Mouse (Mus musculus) cerebellum, adult 2 months (tissue): ENCODE measurements around the gene Camkk1. TPM values are rescaled to one million over a fixed set of nuclear protein-coding genes. Genes with fewer than 3 reads are reported as not detected.

Experiments used
- DNase-seq, 2 experiments: peaks; one replicate each; pipeline ENCODE4 v3.0.0; 2021
- H3K27ac ChIP-seq: fragments of 200-500 bp; 2 replicates; pipeline ENCODE4 v1.5.1; 2012; ENCODE audit warnings: low read length, control low read depth, inconsistent platforms; ENCODE audit not compliant: insufficient read depth
- H3K27me3 ChIP-seq: fragments of 200-500 bp; 2 replicates; pipeline ENCODE4 v1.6.1; 2012; ENCODE audit warnings: inconsistent platforms, mild to moderate bottlenecking, low read length, moderate library complexity; ENCODE audit not compliant: control insufficient read depth, insufficient read depth
- H3K4me1 ChIP-seq: fragments of 200-500 bp; 2 replicates; pipeline ENCODE4 v1.6.1; 2011; ENCODE audit warnings: low read length; ENCODE audit not compliant: control insufficient read depth, insufficient read depth
- H3K4me3 ChIP-seq: fragments of 200-500 bp; replicated peaks from 2 replicates; pipeline ENCODE3; 2011; ENCODE audit warnings: mild to moderate bottlenecking, low read depth, low read length, control low read depth; ENCODE audit not compliant: insufficient read depth
- CTCF ChIP-seq: fragments of 200-500 bp; IDR thresholded peaks from 2 replicates; pipeline ENCODE4 v1.5.1; 2011; ENCODE audit warnings: low read depth, mild to moderate bottlenecking, control low read depth, low read length, moderate library complexity, borderline replicate concordance; ENCODE audit not compliant: insufficient read depth
- POLR2A ChIP-seq: fragments of 200-500 bp; IDR thresholded peaks from 2 replicates; pipeline ENCODE4 v1.6.1; 2011; ENCODE audit warnings: low read length, control low read depth, borderline replicate concordance; ENCODE audit not compliant: insufficient read depth
- WGBS: fragments of 180-500 bp; shearing (Covaris S2); methylation state at CpG from one replicate; pipeline ENCODE4 v1.1.7; 2018; 5-methylcytosine and 5-hydroxymethylcytosine counted together
- polyA plus RNA-seq: library from polyadenylated mRNA; depleted of rRNA; stranded (reverse); fragments of >200 nt; gene quantifications from 2 replicates; pipeline ENCODE4 v1.2.3, GENCODE M21; 2012

The Camkk1 gene
- polyA plus RNA-seq, 1 experiment, result 70.8 TPM

DNA sequence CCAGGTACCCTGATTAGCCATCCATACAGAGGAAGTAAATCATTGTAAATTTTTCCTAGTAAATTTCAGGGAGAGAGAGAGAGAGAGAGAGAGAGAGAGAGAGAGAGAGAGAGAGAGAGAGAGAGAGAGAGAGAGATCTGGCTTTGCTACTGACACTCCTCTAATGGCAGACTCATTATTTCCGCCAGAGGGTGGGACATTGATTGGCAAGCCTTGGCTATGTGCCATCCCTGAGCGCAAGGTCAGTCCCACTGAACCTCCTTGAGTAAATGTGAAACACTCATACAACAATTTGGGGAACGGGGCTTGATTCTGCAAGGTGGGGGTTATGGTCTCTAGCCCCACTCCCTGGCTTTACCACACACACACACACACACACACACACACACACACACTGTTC lies 11.7 kb upstream of the Camkk1 start:
- no peak for TF ChIP-seq POLR2A
- TF ChIP-seq CTCF, result no peak
- no peak overlapping the region for H3K27ac ChIP-seq
- H3K27me3 ChIP-seq, result no peaks in the 10 kb centered on the region
- 40% methylated on average over 3 of the region's 3 CpGs for WGBS
- no peak overlapping the region for H3K4me3 ChIP-seq
- DNase-seq, result no peak
- H3K4me1 ChIP-seq, result peaks cover 16% of the 10 kb centered on the region

DNA sequence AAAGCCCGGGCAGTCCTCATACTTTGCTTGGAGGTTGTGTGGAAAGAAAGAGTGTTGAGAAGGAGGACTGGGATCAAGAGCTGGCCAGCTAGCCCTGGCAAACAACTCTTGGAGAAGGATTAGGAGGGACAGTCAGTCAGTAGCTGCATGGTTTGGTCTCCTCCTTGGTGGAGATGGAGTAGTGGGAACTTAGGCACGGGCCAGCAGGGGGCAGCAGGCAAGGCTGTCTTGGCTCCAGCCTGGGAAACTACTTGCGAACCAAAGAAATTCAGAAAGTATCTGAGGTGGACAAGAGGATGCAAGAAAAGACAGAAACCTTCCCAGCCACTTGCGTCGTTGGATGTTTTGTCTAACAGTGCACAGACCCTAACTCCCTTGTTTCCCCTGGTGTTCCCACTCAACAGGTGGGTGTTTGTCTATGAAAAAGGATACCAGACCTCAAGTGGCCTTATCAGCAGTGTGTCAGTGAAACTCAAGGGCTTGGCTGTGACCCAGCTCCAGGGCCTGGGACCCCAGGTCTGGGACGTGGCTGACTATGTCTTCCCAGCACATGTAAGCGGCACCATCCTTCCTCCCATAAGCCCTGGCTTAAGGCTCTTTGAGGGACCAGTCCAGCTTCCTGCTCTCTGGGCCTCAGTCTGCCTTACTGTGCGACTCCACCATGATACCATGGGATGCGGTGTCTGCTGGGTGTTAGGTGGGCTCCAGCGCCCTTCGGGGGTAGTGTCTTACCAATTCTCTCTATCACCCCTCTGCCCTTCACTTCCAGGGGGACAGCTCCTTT lies 10.9 kb upstream of the Camkk1 start:
- Histone ChIP-seq H3K27me3 (no peaks in the 10 kb centered on the region), H3K27ac (no peak overlapping the region), H3K4me1 (peaks cover 16% of the 10 kb centered on the region), H3K4me3 (no peak overlapping the region)
- 71% methylated on average over 11 of the region's 11 CpGs for WGBS
- TF ChIP-seq CTCF (peak; percentile 64), POLR2A (no peak)
- peak in 1 of 2 experiments; percentile 56 for DNase-seq

GRCm38 (mm10) chr11:73008826-73009225 lies 10.0 kb upstream of the Camkk1 start:
- TF ChIP-seq CTCF (no peak), POLR2A (no peak)
- peaks cover 16% of the 10 kb centered on the region for H3K4me1 ChIP-seq
- H3K27me3 ChIP-seq, result no peaks in the 10 kb centered on the region
- WGBS, result 48% methylated on average over 2 of the region's 2 CpGs
- H3K27ac ChIP-seq, result no peak overlapping the region
- H3K4me3 ChIP-seq, result no peak overlapping the region
- peak in 1 of 2 experiments; percentile 21 for DNase-seq

DNA sequence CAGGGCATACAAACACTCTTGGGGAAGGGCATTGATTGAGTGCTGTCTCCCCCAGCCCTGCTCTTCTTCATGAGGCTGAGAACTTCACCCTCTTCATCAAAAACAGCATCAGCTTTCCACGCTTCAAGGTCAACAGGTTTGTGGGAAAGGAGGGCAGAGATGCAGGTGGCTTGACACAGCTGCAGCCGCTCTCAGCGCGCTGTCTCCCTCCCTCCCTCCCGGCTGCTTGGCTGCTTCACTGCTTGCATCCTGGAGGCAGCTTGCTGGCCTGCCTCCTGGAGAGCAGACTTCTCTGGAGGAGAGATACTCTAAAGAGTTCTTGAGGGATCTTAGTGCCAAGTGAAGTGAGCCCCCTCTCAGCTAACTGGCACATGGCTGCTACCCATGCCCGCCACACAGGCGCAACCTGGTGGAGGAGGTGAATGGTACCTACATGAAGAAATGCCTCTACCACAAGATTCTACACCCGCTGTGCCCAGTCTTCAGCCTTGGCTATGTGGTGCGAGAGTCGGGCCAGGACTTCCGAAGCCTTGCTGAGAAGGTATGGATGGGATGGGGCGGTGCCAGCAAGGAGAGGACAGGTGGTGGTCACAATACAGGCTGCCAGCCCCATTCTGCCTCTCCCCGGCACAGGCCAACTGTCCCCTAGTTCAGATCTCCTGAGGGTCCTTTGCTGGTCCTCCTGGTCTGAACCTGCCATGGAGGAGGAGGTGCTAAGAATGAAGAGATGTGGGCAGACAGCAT lies 9.1 kb upstream of the Camkk1 start:
- Histone ChIP-seq H3K4me3 (no peak overlapping the region), H3K27me3 (no peaks in the 10 kb centered on the region), H3K27ac (no peak overlapping the region), H3K4me1 (peaks cover 19% of the 10 kb centered on the region)
- TF ChIP-seq POLR2A (no peak), CTCF (no peak)
- WGBS, result 9% methylated on average over 13 of the region's 13 CpGs
- DNase-seq, result peak; percentile 81 to 85

DNA sequence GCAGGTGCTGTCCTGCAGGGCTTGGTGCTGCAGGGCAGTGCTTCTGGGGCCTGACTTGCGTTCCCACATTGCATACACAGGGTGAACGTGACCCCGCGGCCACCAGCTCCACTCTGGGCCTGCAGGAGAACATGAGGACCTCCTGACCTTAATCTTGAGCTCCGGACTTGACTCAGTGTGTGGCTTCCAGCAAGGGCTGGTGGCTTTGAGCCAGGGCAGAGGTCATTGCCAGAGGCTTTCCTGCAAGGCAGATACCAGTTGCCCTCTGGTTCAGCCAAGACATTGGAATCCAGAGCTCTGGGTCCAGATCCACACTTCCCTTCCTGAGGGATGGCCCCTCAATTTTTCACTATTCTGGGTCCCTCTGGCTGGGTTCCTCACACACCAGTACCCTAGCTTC lies 4.8 kb upstream of the Camkk1 start:
- H3K27ac ChIP-seq, result no peak overlapping the region
- no peaks in the 10 kb centered on the region for H3K27me3 ChIP-seq
- 81% methylated on average over 5 of the region's 5 CpGs for WGBS
- DNase-seq, result peak in 1 of 2 experiments; percentile 36
- no peak overlapping the region for H3K4me3 ChIP-seq
- peaks cover 37% of the 10 kb centered on the region for H3K4me1 ChIP-seq
- no peak for TF ChIP-seq POLR2A
- no peak for TF ChIP-seq CTCF

GRCm38 (mm10) chr11:73014831-73015344 lies 3.9 kb upstream of the Camkk1 start:
- no peak for TF ChIP-seq POLR2A
- no peak for TF ChIP-seq CTCF
- Histone ChIP-seq H3K4me3 (no peak overlapping the region), H3K27me3 (no peaks in the 10 kb centered on the region), H3K27ac (peak overlapping the region; percentile 38), H3K4me1 (peaks cover 32% of the 10 kb centered on the region)
- DNase-seq, result peak; percentile 81 to 86
- 16% methylated on average over 4 of the region's 4 CpGs for whole genome bisulfite sequencing

GRCm38 (mm10) chr11:73015391-73016102 lies 3.3 kb upstream of the Camkk1 start:
- H3K27ac ChIP-seq, result peak overlapping the region; percentile 87
- H3K27me3 ChIP-seq, result no peaks in the 10 kb centered on the region
- no peak overlapping the region for H3K4me3 ChIP-seq
- peaks cover 35% of the 10 kb centered on the region for H3K4me1 ChIP-seq
- no peak for TF ChIP-seq POLR2A
- TF ChIP-seq CTCF, result no peak
- peak; percentile 77 to 84 for DNase-seq
- 15% methylated on average over 5 of the region's 5 CpGs for WGBS
